Mouse (Mus musculus) MEL (cell line): ENCODE measurements at regions not wholly inside any gene's neighbourhood (a gene's known extent, or its start where the extent isn't known, plus 50 kb on each side); places are given as distances from the start of the nearest gene placed in this dataset.

Experiments used
- DNase-seq: peaks from one replicate; pipeline ENCODE4 v3.0.0; 2011; ENCODE audit warnings: low read depth, low spot score
- H3K27ac ChIP-seq: 2 replicates; pipeline ENCODE4 v1.5.1; 2012; ENCODE audit warnings: low read depth, mild to moderate bottlenecking, control low read depth, low read length, moderate library complexity; ENCODE audit not compliant: control insufficient read depth
- H3K27me3 ChIP-seq, 2 experiments: fragments of 150-350 bp in 1 of 2; sonication (generic) in 1 of 2; 2 replicates each; pipeline ENCODE4 v1.6.1; 2012; ENCODE audit warnings: low read length in 2 of 2, mild to moderate bottlenecking in 2 of 2, improper control_type of control experiment in 1 of 2, moderate library complexity in 1 of 2; ENCODE audit not compliant: insufficient read depth in 2 of 2, control insufficient read depth in 1 of 2
- H3K36me3 ChIP-seq, 2 experiments: 2 replicates each; pipeline ENCODE4 v1.6.1; 2012 to 2014; ENCODE audit warnings: low read length in 2 of 2, improper control_type of control experiment in 1 of 2, inconsistent platforms in 1 of 2, mild to moderate bottlenecking in 1 of 2; ENCODE audit not compliant: insufficient read depth in 2 of 2, control insufficient read depth in 1 of 2
- H3K4me1 ChIP-seq, 2 experiments: fragments of 150-350 bp in 1 of 2; sonication (generic) in 1 of 2; 2 replicates each; pipeline ENCODE4 v1.6.1; 2012; ENCODE audit warnings: low read length in 2 of 2, improper control_type of control experiment in 1 of 2, mild to moderate bottlenecking in 1 of 2; ENCODE audit not compliant: insufficient read depth in 2 of 2, control insufficient read depth in 1 of 2
- H3K4me3 ChIP-seq, 2 experiments: fragments of 150-350 bp in 1 of 2; sonication (generic) in 1 of 2; 2 replicates each; pipeline ENCODE4 v1.5.1; 2012; ENCODE audit warnings: low read depth in 2 of 2, low read length in 2 of 2, mild to moderate bottlenecking in 2 of 2, moderate library complexity in 2 of 2, control low read depth in 1 of 2, improper control_type of control experiment in 1 of 2; ENCODE audit not compliant: control insufficient read depth in 1 of 2, insufficient read depth in 1 of 2
- H3K79me2 ChIP-seq: 2 replicates; pipeline ENCODE4 v1.6.1; 2012; ENCODE audit warnings: mild to moderate bottlenecking, low read length, moderate library complexity; ENCODE audit not compliant: control insufficient read depth, poor library complexity, insufficient read depth
- H3K9ac ChIP-seq: 2 replicates; pipeline ENCODE4 v1.6.1; 2012; ENCODE audit warnings: low read depth, mild to moderate bottlenecking, control low read depth, low read length, moderate library complexity; ENCODE audit not compliant: control insufficient read depth, poor library complexity, severe bottlenecking
- H3K9me3 ChIP-seq: fragments of 150-350 bp; sonication (generic); replicated peaks from 2 replicates; pipeline ENCODE4 v1.6.1; 2012; ENCODE audit warnings: mild to moderate bottlenecking, low read length, improper control_type of control experiment, moderate library complexity; ENCODE audit not compliant: insufficient read depth
- BHLHE40 ChIP-seq: IDR thresholded peaks from 2 replicates; pipeline ENCODE4 v1.6.1; 2012; ENCODE audit warnings: low read depth, mild to moderate bottlenecking, inconsistent platforms, low read length, improper control_type of control experiment, borderline replicate concordance
- CHD1 ChIP-seq: IDR thresholded peaks from 2 replicates; pipeline ENCODE4 v1.6.1; 2012; ENCODE audit warnings: low read depth, mild to moderate bottlenecking, inconsistent platforms, low read length, improper control_type of control experiment
- CTCF ChIP-seq, 3 experiments: IDR thresholded peaks in 2 of 3; conservative IDR thresholded peaks in 1 of 3; 2 replicates each; pipeline ENCODE4 v1.5.1; 2011 to 2012; ENCODE audit warnings: low read length in 3 of 3, low read depth in 2 of 3, mild to moderate bottlenecking in 2 of 3, improper control_type of control experiment in 1 of 3, inconsistent platforms in 1 of 3, mixed read lengths in 1 of 3, moderate library complexity in 1 of 3; ENCODE audit not compliant: control insufficient read depth in 1 of 3, insufficient read depth in 1 of 3, poor library complexity in 1 of 3, severe bottlenecking in 1 of 3
- E2F4 ChIP-seq: IDR thresholded peaks from 2 replicates; pipeline ENCODE4 v1.6.1; 2011; ENCODE audit warnings: low read depth, low read length, improper control_type of control experiment, borderline replicate concordance
- ELF1 ChIP-seq: IDR thresholded peaks from 2 replicates; pipeline ENCODE4 v1.6.1; 2014; ENCODE audit warnings: low read depth, mild to moderate bottlenecking, inconsistent platforms, low read length, improper control_type of control experiment, moderate library complexity
- EP300 ChIP-seq, 2 experiments: IDR thresholded peaks; 2 replicates each; pipeline ENCODE4 v1.6.1; 2011; ENCODE audit warnings: improper control_type of control experiment in 2 of 2, low read length in 2 of 2, low read depth in 1 of 2, mild to moderate bottlenecking in 1 of 2
- ETS1 ChIP-seq: IDR thresholded peaks from 2 replicates; pipeline ENCODE4 v1.6.1; 2012; ENCODE audit warnings: low read depth, mild to moderate bottlenecking, inconsistent platforms, low read length, improper control_type of control experiment, moderate library complexity
- GABPA ChIP-seq: IDR thresholded peaks from 2 replicates; pipeline ENCODE4 v1.6.1; 2012; ENCODE audit warnings: low read depth, mild to moderate bottlenecking, inconsistent platforms, low read length, improper control_type of control experiment, moderate library complexity
- GATA1 ChIP-seq: IDR thresholded peaks from 2 replicates; pipeline ENCODE4 v1.6.1; 2011; ENCODE audit warnings: low read depth, low read length, improper control_type of control experiment
- HCFC1 ChIP-seq: IDR thresholded peaks from 2 replicates; pipeline ENCODE4 v1.6.1; 2012; ENCODE audit warnings: low read depth, mild to moderate bottlenecking, inconsistent platforms, low read length, improper control_type of control experiment, moderate library complexity
- KAT2A ChIP-seq: conservative IDR thresholded peaks from 2 replicates; pipeline ENCODE4 v1.6.1; 2012; ENCODE audit warnings: low read depth, low read length, improper control_type of control experiment, inconsistent platforms
- MAZ ChIP-seq: IDR thresholded peaks from 2 replicates; pipeline ENCODE4 v1.6.1; 2012; ENCODE audit warnings: low read depth, mild to moderate bottlenecking, inconsistent platforms, low read length, improper control_type of control experiment
- MEF2A ChIP-seq: IDR thresholded peaks from 2 replicates; pipeline ENCODE4 v1.6.1; 2014; ENCODE audit warnings: low read depth, mild to moderate bottlenecking, inconsistent platforms, low read length, improper control_type of control experiment; ENCODE audit not compliant: poor library complexity, insufficient replicate concordance, severe bottlenecking; ENCODE audit errors: extremely low read depth
- MXI1 ChIP-seq: IDR thresholded peaks from 2 replicates; pipeline ENCODE4 v1.6.1; 2011; ENCODE audit warnings: mild to moderate bottlenecking, low read depth, low read length, improper control_type of control experiment
- MYB ChIP-seq: IDR thresholded peaks from 2 replicates; pipeline ENCODE4 v1.6.1; 2011; ENCODE audit warnings: mild to moderate bottlenecking, low read depth, low read length, improper control_type of control experiment
- NELFE ChIP-seq: IDR thresholded peaks from 2 replicates; pipeline ENCODE4 v1.6.1; 2011; ENCODE audit warnings: low read depth, low read length, improper control_type of control experiment
- NRF1 ChIP-seq: IDR thresholded peaks from 2 replicates; pipeline ENCODE4 v1.6.1; 2014; ENCODE audit warnings: low read depth, mild to moderate bottlenecking, inconsistent platforms, low read length, improper control_type of control experiment, moderate library complexity; ENCODE audit not compliant: poor library complexity, insufficient read depth, severe bottlenecking
- POLR2A ChIP-seq, 2 experiments: IDR thresholded peaks; 2 replicates each; pipeline ENCODE4 v1.6.1; 2011 to 2012; ENCODE audit warnings: low read length in 2 of 2, mild to moderate bottlenecking in 2 of 2, control low read depth in 1 of 2, improper control_type of control experiment in 1 of 2, low read depth in 1 of 2, moderate library complexity in 1 of 2; ENCODE audit not compliant: control insufficient read depth in 1 of 2, insufficient read depth in 1 of 2, poor library complexity in 1 of 2
- POLR2AphosphoS2 ChIP-seq: IDR thresholded peaks from 2 replicates; pipeline ENCODE4 v1.6.1; 2011; ENCODE audit warnings: low read length, improper control_type of control experiment
- RAD21 ChIP-seq: IDR thresholded peaks from 2 replicates; pipeline ENCODE4 v1.6.1; 2011; ENCODE audit warnings: mild to moderate bottlenecking, low read depth, low read length, improper control_type of control experiment
- SIN3A ChIP-seq: IDR thresholded peaks from 2 replicates; pipeline ENCODE4 v1.6.1; 2012; ENCODE audit warnings: low read length, improper control_type of control experiment, inconsistent platforms
- SMC3 ChIP-seq: IDR thresholded peaks from 2 replicates; pipeline ENCODE4 v1.6.1; 2011; ENCODE audit warnings: low read depth, low read length, improper control_type of control experiment
- TBP ChIP-seq: IDR thresholded peaks from 2 replicates; pipeline ENCODE4 v1.8.0; 2011; ENCODE audit warnings: low read depth, low read length, improper control_type of control experiment
- TCF12 ChIP-seq: IDR thresholded peaks from 2 replicates; pipeline ENCODE4 v1.6.1; 2014; ENCODE audit warnings: low read depth, mild to moderate bottlenecking, inconsistent platforms, low read length, improper control_type of control experiment, moderate library complexity
- ZC3H11A ChIP-seq: IDR thresholded peaks from 2 replicates; pipeline ENCODE4 v1.6.1; 2012; ENCODE audit warnings: low read depth, mild to moderate bottlenecking, inconsistent platforms, low read length, improper control_type of control experiment
- ZKSCAN1 ChIP-seq: IDR thresholded peaks from 2 replicates; pipeline ENCODE4 v1.6.1; 2012; ENCODE audit warnings: low read depth, mild to moderate bottlenecking, inconsistent platforms, low read length, improper control_type of control experiment, moderate library complexity
- ZNF384 ChIP-seq: IDR thresholded peaks from 2 replicates; pipeline ENCODE4 v1.6.1; 2012; ENCODE audit warnings: low read depth, mild to moderate bottlenecking, inconsistent platforms, low read length, improper control_type of control experiment

DNA sequence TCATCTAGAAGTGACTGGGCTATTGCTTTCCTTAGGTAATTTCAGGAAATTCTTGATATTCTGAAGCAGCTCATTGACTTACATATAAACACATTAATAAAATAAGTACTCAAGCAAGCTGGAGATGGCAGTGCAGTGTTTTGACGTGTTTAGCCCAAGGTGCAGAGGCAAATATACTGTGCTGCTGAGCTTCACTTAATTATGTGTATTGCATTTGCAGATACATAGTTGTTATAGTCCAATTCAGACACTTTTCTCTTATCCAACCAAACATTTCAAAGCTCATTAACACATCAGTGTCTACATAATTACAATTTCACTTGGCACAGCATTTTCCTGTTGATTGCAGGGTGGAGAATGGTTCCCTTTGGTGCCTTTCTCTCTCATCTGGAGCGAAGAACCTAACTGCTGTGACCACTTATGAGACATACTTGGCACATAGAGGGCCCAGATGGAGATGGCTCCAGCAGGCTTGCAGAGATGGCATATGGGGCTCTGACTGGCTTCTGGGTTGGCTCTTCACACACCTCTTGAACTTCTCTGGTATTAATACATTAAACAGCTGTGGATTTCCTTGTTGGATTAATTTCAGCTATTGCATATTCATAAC is 803.9 kb upstream of the Gm10800 start:
- no peaks in the 10 kb centered on the region for H3K79me2 ChIP-seq
- no peak overlapping the region for H3K9ac ChIP-seq
- no peak for TF ChIP-seq POLR2A (IDR thresholded peaks at IDR 0.05; ENCODE audit: control insufficient read depth in 1 of 2, insufficient read depth in 1 of 2, low read depth in 1 of 2, low read length in 2 of 2, poor library complexity in 1 of 2)
- no peak for TF ChIP-seq ZNF384
- TF ChIP-seq TBP: no peak
- no peak for TF ChIP-seq CTCF (IDR thresholded peaks at IDR 0.05 in 2 of 3, conservative IDR thresholded peaks at IDR 0.05 in 1 of 3; ENCODE audit: control insufficient read depth in 1 of 3, insufficient read depth in 1 of 3, low read depth in 2 of 3, low read length in 3 of 3, poor library complexity in 1 of 3, severe bottlenecking in 1 of 3)
- TF ChIP-seq MAZ: no peak
- no peak for TF ChIP-seq SIN3A
- TF ChIP-seq GATA1: no peak
- no peak for TF ChIP-seq RAD21
- TF ChIP-seq SMC3: no peak
- no peak for TF ChIP-seq ZKSCAN1
- no peak for TF ChIP-seq E2F4
- TF ChIP-seq KAT2A: no peak
- TF ChIP-seq MYB: no peak
- no peak overlapping the region for H3K27ac ChIP-seq
- no peaks in the 10 kb centered on the region for H3K27me3 ChIP-seq
- H3K4me1 ChIP-seq: no peaks in the 10 kb centered on the region
- DNase-seq: no peak
- no peaks in the 10 kb centered on the region for H3K9me3 ChIP-seq
- H3K36me3 ChIP-seq: no peaks in the 10 kb centered on the region
- H3K4me3 ChIP-seq: no peak overlapping the region

DNA sequence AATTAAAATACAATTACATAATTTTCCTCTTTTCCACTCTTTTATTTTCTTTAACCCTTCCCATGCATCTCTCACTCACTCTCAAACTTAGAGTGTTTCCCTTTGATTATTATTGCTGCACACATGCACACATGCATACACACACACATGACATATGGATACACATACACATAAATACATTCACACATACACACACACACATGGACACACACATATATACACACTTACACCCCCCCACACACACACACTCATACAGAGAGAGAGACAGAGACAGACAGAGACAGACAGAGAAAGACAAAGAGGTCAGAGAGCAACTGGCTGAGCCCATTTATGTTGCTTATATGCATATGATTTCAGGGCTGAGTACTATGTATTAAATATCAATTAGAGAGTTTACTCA is 764.2 kb upstream of the Gm10800 start:
- no peaks in the 10 kb centered on the region for H3K36me3 ChIP-seq
- H3K27me3 ChIP-seq: no peaks in the 10 kb centered on the region
- no peak overlapping the region for H3K27ac ChIP-seq
- H3K79me2 ChIP-seq: no peaks in the 10 kb centered on the region
- no peak overlapping the region for H3K9ac ChIP-seq
- H3K4me1 ChIP-seq: no peaks in the 10 kb centered on the region
- no peaks in the 10 kb centered on the region for H3K9me3 ChIP-seq
- DNase-seq: no peak
- H3K4me3 ChIP-seq: no peak overlapping the region
- TF ChIP-seq CHD1 (no peak), HCFC1 (no peak), NELFE (no peak), NRF1 (no peak), MXI1 (no peak), ETS1 (no peak), EP300 (IDR thresholded peaks at IDR 0.05; ENCODE audit: low read depth in 1 of 2, low read length in 2 of 2) (no peak), POLR2AphosphoS2 (no peak), SMC3 (no peak), BHLHE40 (no peak), ELF1 (no peak), MEF2A (no peak), TCF12 (no peak), ZC3H11A (no peak), GABPA (no peak), MAZ (no peak)
